Mouse (Mus musculus) megakaryocyte, embryonic 14.5 days (primary cell): ENCODE measurements around the gene Ddx24.

Experiments used
- FLI1 ChIP-seq: IDR thresholded peaks from 2 replicates; pipeline ENCODE4 v1.6.1; 2012; ENCODE audit warnings: low read length, inconsistent platforms, mixed read lengths
- GATA1 ChIP-seq: IDR thresholded peaks from 3 replicates; pipeline ENCODE4 v1.6.1; 2012; ENCODE audit warnings: mixed read lengths, low read length, inconsistent platforms, borderline replicate concordance

DNA sequence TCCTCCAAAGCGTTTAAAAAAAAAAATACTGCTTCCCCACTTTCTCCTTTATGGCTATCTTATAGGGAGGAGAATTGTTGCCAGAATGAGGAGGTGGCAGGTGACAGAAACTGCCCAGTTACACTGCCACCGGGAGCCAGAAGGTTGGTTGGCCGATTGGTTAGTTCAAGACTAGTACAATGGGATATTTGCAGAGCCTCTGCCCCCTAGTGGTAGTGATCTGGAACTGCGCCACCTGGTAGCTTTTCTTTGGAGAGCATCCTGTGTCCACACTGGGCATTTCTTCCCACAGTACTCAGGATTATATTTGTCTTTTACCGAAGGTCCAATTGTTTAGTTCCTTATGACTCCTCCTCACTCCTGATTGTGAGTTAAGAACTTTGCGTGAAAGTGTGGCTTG, 53.9 kb downstream of the Ddx24 start:
- TF ChIP-seq GATA1 (no peak), FLI1 (no peak)
